Mouse (Mus musculus) forebrain, embryonic 14.5 days (tissue): Measurements from ENCODE around the gene Bag6. TPM values are rescaled to one million over a fixed set of nuclear protein-coding genes. Genes with fewer than 3 reads are reported as not detected.

ENCODE experiments used
- ATAC-seq: fragments of 200-750 bp; cut with Nextera tagmentation; 2 replicates; pipeline ENCODE4 v1.8.0; 2017; ENCODE audit warnings: mild to moderate bottlenecking, moderate library complexity
- DNase-seq: peaks from one replicate; pipeline ENCODE4 v3.0.0-alpha.2; 2015; ENCODE audit warnings: low spot score
- H3K27ac ChIP-seq: fragments of 300-500 bp; sonication (generic); 2 replicates; pipeline ENCODE4 v1.5.1; 2014; ENCODE audit warnings: low read depth, mild to moderate bottlenecking, control low read depth, low read length, moderate library complexity
- H3K27me3 ChIP-seq: fragments of 300-500 bp; sonication (generic); replicated peaks from 2 replicates; pipeline ENCODE4 v1.6.1; 2014; ENCODE audit warnings: low read length, control low read depth, mixed read lengths; ENCODE audit not compliant: control insufficient read depth, insufficient read depth
- H3K36me3 ChIP-seq: fragments of 300-500 bp; sonication (generic); 2 replicates; pipeline ENCODE4 v1.6.1; 2014; ENCODE audit warnings: low read length, control low read depth; ENCODE audit not compliant: control insufficient read depth, insufficient read depth
- H3K4me1 ChIP-seq: fragments of 300-500 bp; sonication (generic); 2 replicates; pipeline ENCODE4 v1.6.1; 2014; ENCODE audit warnings: antibody characterized with exemption, low read length, control low read depth; ENCODE audit not compliant: control insufficient read depth, insufficient read depth
- H3K4me2 ChIP-seq: fragments of 300-500 bp; sonication (generic); 2 replicates; pipeline ENCODE4 v1.6.1; 2014; ENCODE audit warnings: mild to moderate bottlenecking, control low read depth, low read length
- H3K4me3 ChIP-seq: fragments of 300-500 bp; sonication (generic); 2 replicates; pipeline ENCODE4 v1.5.1; 2014; ENCODE audit warnings: low read depth, low read length, control low read depth
- H3K9ac ChIP-seq: fragments of 300-500 bp; sonication (generic); 2 replicates; pipeline ENCODE4 v1.6.1; 2014; ENCODE audit warnings: mild to moderate bottlenecking, low read length, control low read depth, moderate library complexity
- H3K9me3 ChIP-seq: fragments of 300-500 bp; sonication (generic); replicated peaks from 2 replicates; pipeline ENCODE4 v1.6.1; 2016; ENCODE audit warnings: low read length, control low read depth, mixed read lengths; ENCODE audit not compliant: control insufficient read depth
- WGBS: fragments of 180-500 bp; shearing (Covaris S2); extraction: QIAGEN DNeasy Blood & Tissue Kit; methylation state at CpG from one replicate; pipeline ENCODE4 v1.1.7; 2014; 5-methylcytosine and 5-hydroxymethylcytosine counted together
- microRNA-seq: library from miRNA; unstranded; fragments of <30 nt; microRNA quantifications from one replicate; pipeline ENCODE4, GENCODE M21; 2016
- polyA plus RNA-seq: library from polyadenylated mRNA; unstranded; fragments of >200 nt; fragmentation: Nextera tagmentation; extraction: Ambion mirVana; gene quantifications from 2 replicates; pipeline ENCODE4 v1.2.1, GENCODE M21; 2014

Gene Bag6
- polyA plus RNA-seq, 1 experiment from 2014 or later = 144 TPM

GRCm38 (mm10) chr17:35192924-35193323 lies 57.9 kb downstream of the Bag6 start:
- Histone ChIP-seq H3K9ac (no peak overlapping the region), H3K4me1 (peaks cover 10% of the 10 kb centered on the region), H3K27ac (no peak overlapping the region), H3K4me3 (no peak overlapping the region), H3K4me2 (no peak overlapping the region), H3K36me3 (no peaks in the 10 kb centered on the region), H3K9me3 (no peaks in the 10 kb centered on the region), H3K27me3 (peaks cover 25% of the 10 kb centered on the region)
- no peak for DNase-seq
- ATAC-seq = no peak
- WGBS = 88% methylated on average over 5 of the region's 5 CpGs

DNA sequence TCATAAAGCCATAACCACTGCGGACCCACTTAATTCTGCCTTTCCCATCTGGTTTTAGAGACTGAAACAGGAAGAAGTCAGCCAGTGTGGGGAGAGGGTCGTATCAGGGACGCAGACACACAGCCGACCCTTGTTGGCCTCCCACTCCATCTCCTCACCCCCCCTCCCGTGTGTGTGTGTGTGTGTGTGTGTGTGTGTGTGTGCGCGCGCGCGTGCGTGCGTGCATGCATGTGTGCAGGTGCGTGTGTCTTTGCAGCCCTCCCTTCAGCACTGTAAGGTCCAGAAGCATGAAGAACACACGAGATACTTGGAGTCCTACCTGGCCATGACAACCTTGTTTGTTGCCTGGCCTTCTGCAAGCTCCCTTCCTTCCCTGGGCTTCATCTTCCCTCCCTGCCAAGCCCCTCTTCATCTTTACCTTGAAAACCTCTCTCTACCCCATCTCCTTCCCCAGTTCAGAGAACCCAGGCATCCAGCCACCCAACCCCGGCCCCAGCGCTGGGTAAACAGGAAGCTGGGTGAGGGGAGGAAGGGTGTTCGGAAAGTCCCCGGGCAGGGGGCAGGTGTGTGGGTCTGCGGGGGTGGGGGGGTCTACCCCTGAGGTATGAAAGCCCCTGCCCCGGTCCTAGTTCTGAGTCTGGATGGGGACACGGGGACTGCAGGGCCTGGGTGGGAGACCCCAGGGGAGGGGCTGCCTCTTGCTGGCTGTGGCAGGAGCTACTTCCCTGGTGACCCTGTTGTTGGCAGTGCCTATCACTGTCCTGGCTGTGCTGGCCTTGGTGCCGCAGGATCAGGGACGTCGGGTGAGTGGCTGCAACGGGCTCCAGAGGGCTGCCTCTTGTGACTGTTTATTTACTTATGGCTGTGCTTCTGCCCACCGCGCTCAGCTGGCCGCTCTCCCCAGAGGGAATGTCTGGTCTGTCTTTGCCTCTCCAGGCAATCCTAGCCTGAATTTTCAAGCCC lies 59.2 kb downstream of the Bag6 start, which contains the start of gene Ltb:
Ltb (plus strand) TSS at position 559 of the 963 bp plus-strand sequence.
- H3K4me2 ChIP-seq = peak within 1 kb of the TSS; percentile 60; the same call in 1 of the 2 replicates
- H3K4me3 ChIP-seq = no peak within 1 kb of the TSS
- no peak within 1 kb of the TSS for H3K27ac ChIP-seq
- H3K9ac ChIP-seq = no peak within 1 kb of the TSS
- H3K9me3 ChIP-seq = no peaks in the 10 kb centered on the region
- peaks cover 10% of the 10 kb centered on the region for H3K4me1 ChIP-seq
- DNase-seq = no peak
- H3K36me3 ChIP-seq = no peaks in the 10 kb centered on the region
- 80% methylated on average over 28 of the region's 28 CpGs for WGBS
- peaks cover 25% of the 10 kb centered on the region for H3K27me3 ChIP-seq
- no peak for ATAC-seq

DNA sequence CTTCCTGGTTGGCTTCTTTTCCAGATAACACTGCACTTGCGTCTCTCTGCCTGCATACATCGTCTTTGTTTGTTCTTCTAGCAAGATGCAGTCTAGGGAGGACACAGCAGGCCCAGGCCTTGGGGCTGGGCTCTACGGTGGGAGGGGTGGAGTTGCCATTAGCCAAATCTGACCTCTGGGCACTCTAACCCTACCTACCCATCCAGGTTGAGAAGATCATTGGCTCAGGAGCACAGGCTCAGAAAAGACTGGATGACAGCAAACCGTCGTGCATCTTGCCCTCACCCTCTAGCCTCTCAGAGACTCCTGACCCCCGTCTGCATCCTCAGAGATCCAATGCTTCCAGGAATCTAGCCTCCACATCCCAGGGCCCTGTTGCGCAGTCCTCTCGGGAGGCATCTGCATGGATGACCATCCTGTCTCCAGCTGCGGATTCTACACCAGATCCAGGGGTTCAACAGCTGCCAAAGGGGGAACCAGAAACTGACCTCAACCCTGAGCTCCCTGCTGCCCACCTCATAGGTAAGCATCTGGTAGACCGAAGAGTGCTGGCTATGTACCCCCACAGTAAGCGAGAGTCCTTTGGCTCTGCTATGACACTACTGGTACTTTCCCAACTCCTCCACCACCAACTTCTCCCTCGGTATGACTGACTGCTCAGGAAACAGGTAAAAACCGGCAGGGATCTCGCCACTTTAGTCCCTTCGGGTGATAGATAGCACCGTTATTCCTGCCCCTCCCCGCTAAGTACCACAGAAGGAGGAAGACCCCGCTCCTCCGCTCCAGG lies 60.1 kb downstream of the Bag6 start:
- Histone ChIP-seq H3K9me3 (no peaks in the 10 kb centered on the region), H3K4me1 (peaks cover 10% of the 10 kb centered on the region), H3K36me3 (no peaks in the 10 kb centered on the region), H3K9ac (peak overlapping the region; percentile 43; the same call in 1 of the 2 replicates), H3K4me3 (peak overlapping the region; percentile 31), H3K27me3 (peaks cover 25% of the 10 kb centered on the region), H3K27ac (no peak overlapping the region), H3K4me2 (peak overlapping the region; percentile 60)
- ATAC-seq (peak; percentile 42), DNase-seq (no peak)
- 48% methylated on average over 19 of the region's 19 CpGs for WGBS

DNA sequence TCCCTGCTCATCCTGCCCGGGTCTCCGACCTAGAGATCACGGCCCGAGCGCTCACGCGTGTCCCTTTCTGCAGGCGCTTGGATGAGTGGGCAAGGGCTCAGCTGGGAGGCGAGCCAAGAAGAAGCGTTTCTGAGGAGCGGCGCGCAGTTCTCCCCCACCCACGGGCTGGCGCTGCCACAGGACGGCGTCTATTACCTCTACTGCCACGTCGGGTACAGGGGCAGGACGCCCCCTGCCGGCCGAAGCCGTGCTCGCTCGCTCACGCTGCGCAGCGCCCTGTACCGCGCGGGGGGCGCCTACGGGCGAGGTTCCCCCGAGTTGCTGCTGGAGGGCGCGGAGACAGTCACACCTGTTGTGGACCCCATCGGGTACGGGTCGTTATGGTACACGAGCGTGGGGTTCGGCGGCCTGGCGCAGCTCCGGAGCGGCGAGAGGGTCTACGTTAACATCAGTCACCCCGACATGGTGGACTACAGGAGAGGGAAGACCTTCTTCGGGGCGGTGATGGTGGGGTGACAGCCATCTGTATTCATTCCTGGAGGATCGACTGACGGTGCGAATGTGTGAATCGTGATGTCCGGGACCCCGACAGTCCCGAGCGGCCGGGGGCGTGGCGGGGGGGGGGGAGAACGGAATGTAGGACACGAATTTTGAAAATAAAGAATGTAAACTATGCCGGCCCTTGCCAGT lies 60.8 kb downstream of the Bag6 start:
- ATAC-seq = peak; percentile 90
- peak; percentile 75 for DNase-seq
- H3K4me3 ChIP-seq = peak overlapping the region; percentile 31
- H3K4me1 ChIP-seq = peaks cover 10% of the 10 kb centered on the region
- WGBS = 2% methylated on average over 66 of the region's 66 CpGs
- peak overlapping the region; percentile 43; the same call in 1 of the 2 replicates for H3K9ac ChIP-seq
- H3K9me3 ChIP-seq = no peaks in the 10 kb centered on the region
- peaks cover 25% of the 10 kb centered on the region for H3K27me3 ChIP-seq
- no peak overlapping the region for H3K27ac ChIP-seq
- peak overlapping the region; percentile 60 for H3K4me2 ChIP-seq
- no peaks in the 10 kb centered on the region for H3K36me3 ChIP-seq

- DNase-seq = no peak
- H3K9me3 ChIP-seq = no peaks in the 10 kb centered on the region
- no peak overlapping the region for H3K9ac ChIP-seq
- peaks cover 10% of the 10 kb centered on the region for H3K4me1 ChIP-seq
- H3K4me3 ChIP-seq = peak overlapping the region; percentile 31; the same call in 1 of the 2 replicates
- peaks cover 25% of the 10 kb centered on the region for H3K27me3 ChIP-seq
- no peaks in the 10 kb centered on the region for H3K36me3 ChIP-seq
- H3K4me2 ChIP-seq = peak overlapping the region; percentile 60
- 33% methylated on average over 9 of the region's 9 CpGs for WGBS
- no peak overlapping the region for H3K27ac ChIP-seq
- ATAC-seq = no peak
These were observed 61.3 kb downstream of the Bag6 start for GRCm38 (mm10) chr17:35196321-35196641.

Small RNA genes lying within 50 kb of the gene (microRNA-seq; reads per million reads assigned to microRNA genes)
- gene Mir6973a = not detected

Other genes with a start within 250 kb of the Bag6 start
- 1.3 and 1.4 TPM in 2 replicates for gene C2, start 236.9 kb upstream of the Bag6 start, polyA plus RNA-seq
- 62.5 and 76.9 TPM in 2 replicates for gene Ehmt2, start 236.7 kb upstream of the Bag6 start, polyA plus RNA-seq
- not detected in 2 replicates for gene Slc44a4, start 220.7 kb upstream of the Bag6 start, polyA plus RNA-seq
- 16.2 and 20.0 TPM in 2 replicates for gene Neu1, start 203.9 kb upstream of the Bag6 start, polyA plus RNA-seq
- 0.15 TPM in 1 of 2 replicates, not detected in the other for gene Hspa1b, start 175.9 kb upstream of the Bag6 start, polyA plus RNA-seq
- gene Gm20481, start 165.3 kb upstream of the Bag6 start, polyA plus RNA-seq = not detected in 2 replicates
- gene Hspa1a, start 163.0 kb upstream of the Bag6 start, polyA plus RNA-seq = 1.4 and 3.7 TPM in 2 replicates
- gene Hspa1l, start 162.5 kb upstream of the Bag6 start, polyA plus RNA-seq = 1.3 and 1.4 TPM in 2 replicates
- 131 and 148 TPM in 2 replicates for gene Lsm2, start 153.3 kb upstream of the Bag6 start, polyA plus RNA-seq
- 42.4 and 53.9 TPM in 2 replicates for gene Vars, start 134.2 kb upstream of the Bag6 start, polyA plus RNA-seq
- gene Vwa7, start 118.6 kb upstream of the Bag6 start, polyA plus RNA-seq = 0.05 and 0.11 TPM in 2 replicates
- gene Sapcd1, start 107.2 kb upstream of the Bag6 start, polyA plus RNA-seq = 2.9 and 6.2 TPM in 2 replicates
- 2.3 and 2.6 TPM in 2 replicates for gene Msh5, start 88.4 kb upstream of the Bag6 start, polyA plus RNA-seq
- 28.3 and 37.3 TPM in 2 replicates for gene Clic1, start 85.2 kb upstream of the Bag6 start, polyA plus RNA-seq
- gene Ddah2, start 76.1 kb upstream of the Bag6 start, polyA plus RNA-seq = 617 and 661 TPM in 2 replicates
- gene Ly6g6c, start 69.8 kb upstream of the Bag6 start, polyA plus RNA-seq = not detected in 2 replicates
- 0.28 and 0.42 TPM in 2 replicates for gene Mpig6b, start 69.0 kb upstream of the Bag6 start, polyA plus RNA-seq
- gene Ly6g6e, start 58.3 kb upstream of the Bag6 start, polyA plus RNA-seq = 10.1 and 10.7 TPM in 2 replicates
- 0.76 and 1.1 TPM in 2 replicates for gene Ly6g6d, start 57.1 kb upstream of the Bag6 start, polyA plus RNA-seq
- 0.15 TPM in 1 of 2 replicates, not detected in the other for gene Ly6g6f, start 49.6 kb upstream of the Bag6 start, polyA plus RNA-seq
- gene Abhd16a, start 45.9 kb upstream of the Bag6 start, polyA plus RNA-seq = 69.9 and 75.7 TPM in 2 replicates
- gene Ly6g5c, start 26.9 kb upstream of the Bag6 start, polyA plus RNA-seq = not detected in 2 replicates
- 0.89 and 1.1 TPM in 2 replicates for gene Ly6g5b, start 19.8 kb upstream of the Bag6 start, polyA plus RNA-seq
- gene Gpank1, start 13.7 kb upstream of the Bag6 start, polyA plus RNA-seq = 31.3 and 34.2 TPM in 2 replicates
- gene Csnk2b, start 13.1 kb upstream of the Bag6 start, polyA plus RNA-seq = 313 and 353 TPM in 2 replicates
- 5.2 and 5.5 TPM in 2 replicates for gene D17H6S53E, start 8.8 kb upstream of the Bag6 start, polyA plus RNA-seq
- gene Apom, start 3.1 kb upstream of the Bag6 start, polyA plus RNA-seq = 0.22 and 0.29 TPM in 2 replicates
- 117 and 141 TPM in 2 replicates for gene Prrc2a, start 29.7 kb downstream of the Bag6 start, polyA plus RNA-seq
- gene Aif1, start 40.9 kb downstream of the Bag6 start, polyA plus RNA-seq = 6.9 and 7.3 TPM in 2 replicates
- gene Lst1, start 53.3 kb downstream of the Bag6 start, polyA plus RNA-seq = 6.1 and 8.0 TPM in 2 replicates
- gene Ltb, start 59.3 kb downstream of the Bag6 start, polyA plus RNA-seq = 0.39 TPM in 1 of 2 replicates, not detected in the other
- gene Tnf, start 66.8 kb downstream of the Bag6 start, polyA plus RNA-seq = not detected in 2 replicates
- 0.13 and 0.21 TPM in 2 replicates for gene Lta, start 70.2 kb downstream of the Bag6 start, polyA plus RNA-seq
- gene Gm16181, start 85.7 kb downstream of the Bag6 start, polyA plus RNA-seq = not detected in 2 replicates
- gene Atp6v1g2, start 98.5 kb downstream of the Bag6 start, polyA plus RNA-seq = 44.0 and 61.1 TPM in 2 replicates
- 5.1 and 5.2 TPM in 2 replicates for gene Nfkbil1, start 100.6 kb downstream of the Bag6 start, polyA plus RNA-seq
- 478 and 489 TPM in 2 replicates for gene Ddx39b, start 106.6 kb downstream of the Bag6 start, polyA plus RNA-seq
- gene H2-D1, start 127.6 kb downstream of the Bag6 start, polyA plus RNA-seq = 37.5 and 44.2 TPM in 2 replicates
- 0.46 TPM in 1 of 2 replicates, not detected in the other for gene H2-Q1, start 185.2 kb downstream of the Bag6 start, polyA plus RNA-seq
- gene H2-Q2, start 207.1 kb downstream of the Bag6 start, polyA plus RNA-seq = 1.1 and 2.1 TPM in 2 replicates
- gene H2-Q4, start 244.4 kb downstream of the Bag6 start, polyA plus RNA-seq = 0.54 and 0.60 TPM in 2 replicates